ENCODE assay signal across 8 mouse cellular contexts in the genomic region with DNA sequence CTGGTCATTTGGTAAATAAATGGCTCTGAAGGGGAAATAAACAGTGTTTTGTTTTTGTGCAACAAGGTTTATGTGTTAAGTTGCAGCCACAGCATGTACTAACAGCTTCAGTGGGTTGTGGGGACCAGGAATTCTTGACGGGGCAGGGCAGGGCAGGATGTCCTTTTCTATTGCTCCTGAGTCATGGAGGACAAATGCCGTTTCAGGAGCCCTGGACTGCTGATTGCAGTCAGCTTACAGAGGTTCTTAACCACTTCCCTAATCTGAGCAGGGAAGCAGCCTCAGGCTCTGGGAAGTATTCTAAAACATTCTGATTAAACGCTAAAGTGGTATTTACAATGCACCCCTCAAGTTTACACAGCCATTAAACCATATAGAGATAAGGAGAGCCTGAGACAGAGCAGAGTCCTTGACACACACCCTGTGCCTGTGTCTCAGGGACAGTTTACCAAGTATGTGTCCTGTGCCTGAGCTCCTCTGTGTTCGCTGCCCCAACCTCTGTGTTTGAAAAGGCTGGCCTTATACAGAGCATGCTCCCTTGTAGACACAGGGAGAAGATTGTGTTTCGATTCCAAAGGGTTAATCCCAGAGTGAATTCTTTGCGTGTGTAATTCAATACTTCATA.
DNase-seq lines count a peak whose midpoint lies in the region; ATAC-seq and TF ChIP-seq lines count a peak whose summit lies in the region.

No protein-coding gene starts in this region.

- DNase-seq in urinary bladder, postnatal 14 days (ENCODE audit: low spot score), result peak; percentile 48
- DNase-seq in urinary bladder, postnatal 10 days (ENCODE audit: low spot score), result no peak
- DNase-seq in forebrain, postnatal 0 days, result no peak
- DNase-seq in liver, embryonic 13.5 days, result no peak
- no peak for DNase-seq in left cerebral cortex, adult 11 months (ENCODE audit: low spot score)
- no peak for DNase-seq in T-cell, adult 2 months (ENCODE audit: low spot score)

- no peak overlapping the region for H3K9ac ChIP-seq in forebrain, postnatal 0 days
- no peak overlapping the region for H3K9ac ChIP-seq in hindbrain, embryonic 16.5 days (ENCODE audit: low read depth, low read length)
- no peak overlapping the region for H3K9ac ChIP-seq in liver, embryonic 13.5 days
- H3K9ac ChIP-seq in neural tube, embryonic 14.5 days (replicated peaks; ENCODE audit: low read depth, low read length), result no peak overlapping the region

- H3K27ac ChIP-seq in forebrain, postnatal 0 days (ENCODE audit: low read depth, low read length), result no peak overlapping the region
- peak overlapping the region; percentile 23; the same call in 1 of the 2 replicates for H3K27ac ChIP-seq in hindbrain, embryonic 16.5 days (ENCODE audit: low read depth, low read length)
- H3K27ac ChIP-seq in liver, embryonic 13.5 days, result no peak overlapping the region; the same call in 1 of the 2 replicates
- no peak overlapping the region for H3K27ac ChIP-seq in neural tube, embryonic 14.5 days (ENCODE audit: low read depth, low read length)

- no peaks in the 10 kb centered on the region for H3K9me3 ChIP-seq in forebrain, postnatal 0 days (ENCODE audit: low read length)
- H3K9me3 ChIP-seq in hindbrain, embryonic 16.5 days (ENCODE audit: control insufficient read depth, low read length), result no peaks in the 10 kb centered on the region
- no peaks in the 10 kb centered on the region for H3K9me3 ChIP-seq in liver, embryonic 13.5 days (replicated peaks)
- H3K9me3 ChIP-seq in neural tube, embryonic 14.5 days (ENCODE audit: control insufficient read depth, low read length), result no peaks in the 10 kb centered on the region

- no peak for TF ChIP-seq CTCF in forebrain, postnatal 0 days (IDR thresholded peaks at IDR 0.05; ENCODE audit: low read depth)

- 43% methylated on average over 6 of the region's 6 CpGs for WGBS in forebrain, postnatal 0 days
- WGBS in hindbrain, embryonic 16.5 days, result 60% methylated on average over 6 of the region's 6 CpGs
- 28% methylated on average over 6 of the region's 6 CpGs for WGBS in liver, embryonic 13.5 days (ENCODE audit: insufficient replicate concordance)
- 48% methylated on average over 6 of the region's 6 CpGs for WGBS in neural tube, embryonic 14.5 days

- no peaks in the 10 kb centered on the region for H3K4me1 ChIP-seq in forebrain, postnatal 0 days (ENCODE audit: insufficient read depth)
- H3K4me1 ChIP-seq in hindbrain, embryonic 16.5 days (ENCODE audit: control insufficient read depth, insufficient read depth, low read depth, low read length), result peaks cover 4% of the 10 kb centered on the region
- H3K4me1 ChIP-seq in liver, embryonic 13.5 days (replicated peaks), result no peaks in the 10 kb centered on the region; the same call in 1 of the 2 replicates
- no peaks in the 10 kb centered on the region for H3K4me1 ChIP-seq in neural tube, embryonic 14.5 days (ENCODE audit: control insufficient read depth, insufficient read depth, low read length)

- H3K4me2 ChIP-seq in forebrain, postnatal 0 days (ENCODE audit: low read depth), result peak overlapping the region; percentile 35; the same call in 1 of the 2 replicates
- H3K4me2 ChIP-seq in hindbrain, embryonic 16.5 days (ENCODE audit: low read length), result peak overlapping the region; percentile 33
- no peak overlapping the region for H3K4me2 ChIP-seq in liver, embryonic 13.5 days
- H3K4me2 ChIP-seq in neural tube, embryonic 14.5 days (ENCODE audit: low read depth, low read length), result no peak overlapping the region; the same call in 1 of the 2 replicates

- H3K36me3 ChIP-seq in forebrain, postnatal 0 days (ENCODE audit: insufficient read depth), result no peaks in the 10 kb centered on the region
- H3K36me3 ChIP-seq in hindbrain, embryonic 16.5 days (ENCODE audit: control insufficient read depth, insufficient read depth, low read length), result no peaks in the 10 kb centered on the region
- no peaks in the 10 kb centered on the region for H3K36me3 ChIP-seq in liver, embryonic 13.5 days
- no peaks in the 10 kb centered on the region for H3K36me3 ChIP-seq in neural tube, embryonic 14.5 days (ENCODE audit: control insufficient read depth, insufficient read depth, low read length)

- peak; percentile 56 for ATAC-seq in forebrain, postnatal 0 days
- peak; percentile 58 for ATAC-seq in hindbrain, embryonic 16.5 days
- ATAC-seq in liver, embryonic 13.5 days (ENCODE audit: low read depth), result peak; percentile 36; the same call in 1 of the 2 replicates
- peak; percentile 44; the same call in 1 of the 2 replicates for ATAC-seq in neural tube, embryonic 14.5 days (ENCODE audit: low read depth)

- no peaks in the 10 kb centered on the region for H3K27me3 ChIP-seq in forebrain, postnatal 0 days (ENCODE audit: insufficient read depth, low read length)
- no peaks in the 10 kb centered on the region for H3K27me3 ChIP-seq in hindbrain, embryonic 16.5 days (replicated peaks; ENCODE audit: control insufficient read depth, insufficient read depth, low read length)
- no peaks in the 10 kb centered on the region for H3K27me3 ChIP-seq in liver, embryonic 13.5 days
- H3K27me3 ChIP-seq in neural tube, embryonic 14.5 days (ENCODE audit: control insufficient read depth, insufficient read depth, low read length), result no peaks in the 10 kb centered on the region

- no peak overlapping the region for H3K4me3 ChIP-seq in forebrain, postnatal 0 days (ENCODE audit: low read depth, low read length)
- no peak overlapping the region for H3K4me3 ChIP-seq in hindbrain, embryonic 16.5 days (ENCODE audit: low read length)
- no peak overlapping the region for H3K4me3 ChIP-seq in liver, embryonic 13.5 days (replicated peaks)
- no peak overlapping the region for H3K4me3 ChIP-seq in neural tube, embryonic 14.5 days (ENCODE audit: low read depth, low read length)

Comparison
In these comparisons a context has a peak if more than half of its experiments do, and no peak if none do; other contexts are left out.
1. H3K4me2 ChIP-seq: peak in forebrain, postnatal 0 days (single experiment) and hindbrain, embryonic 16.5 days (single experiment); none in liver, embryonic 13.5 days (single experiment) and neural tube, embryonic 14.5 days (single experiment).
2. Peak in every context shown above with its lines, with median percentiles within 50 percentile points of each other: ATAC-seq.